Mouse (Mus musculus) mesoderm, embryonic 11.5 days (tissue): ENCODE measurements around the gene Socs3.

Source experiments
- DNase-seq: peaks from one replicate; pipeline ENCODE4 v3.0.0-alpha.2; 2012; ENCODE audit warnings: low read depth, low spot score

Gene Socs3

DNA sequence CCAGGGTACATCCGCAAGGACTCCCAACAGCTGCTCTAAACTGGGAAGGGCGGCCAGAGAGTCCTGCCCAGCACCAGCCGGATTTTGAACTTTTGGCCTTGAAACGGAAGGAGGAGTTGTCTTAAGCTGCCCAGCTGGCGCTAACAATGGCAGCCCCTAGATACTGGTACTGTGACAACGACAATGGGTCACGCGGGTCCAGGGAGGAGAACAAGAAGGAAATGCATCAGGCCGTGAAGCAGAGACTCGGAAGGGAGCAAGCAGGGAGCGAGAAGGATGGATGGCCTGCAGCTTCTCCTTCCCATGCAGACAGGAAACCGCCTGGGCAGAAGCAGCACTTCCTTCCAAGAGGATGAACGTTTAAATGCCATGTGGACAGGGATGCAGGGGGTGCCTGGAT, 14.2 kb downstream of the Socs3 start:
- DNase-seq, result no peak

DNA sequence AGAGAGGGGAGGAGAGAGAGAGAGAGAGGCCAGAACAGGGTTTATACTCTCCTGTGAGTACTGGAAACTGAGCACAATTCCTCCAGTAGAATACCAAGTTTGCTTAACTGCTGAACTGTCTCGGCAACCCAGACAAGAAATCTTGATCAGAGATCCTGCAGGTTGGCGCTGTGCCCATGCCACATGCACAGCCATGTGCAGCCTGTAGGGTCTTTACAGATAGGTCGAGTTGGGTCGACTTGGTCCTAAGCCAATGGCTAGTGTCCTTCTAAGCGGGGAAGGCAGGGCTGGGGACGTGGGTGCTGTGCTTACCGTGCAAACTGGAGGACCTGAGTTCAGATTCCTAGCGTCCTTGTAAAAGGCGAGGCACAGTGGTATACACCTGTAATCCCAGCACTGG, 15.0 kb downstream of the Socs3 start:
- no peak for DNase-seq

DNA sequence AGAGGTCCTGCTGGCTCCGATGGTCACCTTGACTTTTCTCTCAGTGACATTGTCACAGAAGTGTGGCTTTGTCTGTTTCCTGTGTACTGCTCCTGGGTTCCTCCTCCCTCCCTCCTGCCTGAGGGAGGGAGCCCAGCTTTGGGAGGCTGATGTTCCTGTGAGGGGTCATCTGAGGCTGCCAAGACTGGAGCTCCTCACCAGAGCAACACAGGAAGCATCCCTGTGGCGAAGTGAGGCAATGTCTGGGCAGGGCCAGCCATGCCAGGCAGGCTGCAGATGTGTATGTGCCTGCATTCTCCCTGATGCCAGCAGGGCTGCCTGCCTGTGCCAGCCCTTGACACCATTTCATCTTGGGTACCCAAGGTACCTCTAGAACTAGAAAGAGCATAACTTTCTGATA, 15.8 kb downstream of the Socs3 start:
- DNase-seq, result no peak

GRCm38 (mm10) chr11:117952174-117952933, 17.5 kb downstream of the Socs3 start:
- DNase-seq, result no peak

- no peak for DNase-seq
Observed at GRCm38 (mm10) chr11:117951391-117951790, 18.5 kb downstream of the Socs3 start.

- peak; percentile 89 for DNase-seq
Observed at GRCm38 (mm10) chr11:117949392-117950091, 20.3 kb downstream of the Socs3 start.

- DNase-seq, result no peak
Observed at GRCm38 (mm10) chr11:117946996-117947419, 22.8 kb downstream of the Socs3 start.

- no peak for DNase-seq
Observed at GRCm38 (mm10) chr11:117946195-117946979, 23.5 kb downstream of the Socs3 start.

- DNase-seq, result no peak
Observed at GRCm38 (mm10) chr11:117941848-117942247, 28.0 kb downstream of the Socs3 start.

- no peak for DNase-seq
Observed at GRCm38 (mm10) chr11:117941325-117941834, 28.5 kb downstream of the Socs3 start.

DNA sequence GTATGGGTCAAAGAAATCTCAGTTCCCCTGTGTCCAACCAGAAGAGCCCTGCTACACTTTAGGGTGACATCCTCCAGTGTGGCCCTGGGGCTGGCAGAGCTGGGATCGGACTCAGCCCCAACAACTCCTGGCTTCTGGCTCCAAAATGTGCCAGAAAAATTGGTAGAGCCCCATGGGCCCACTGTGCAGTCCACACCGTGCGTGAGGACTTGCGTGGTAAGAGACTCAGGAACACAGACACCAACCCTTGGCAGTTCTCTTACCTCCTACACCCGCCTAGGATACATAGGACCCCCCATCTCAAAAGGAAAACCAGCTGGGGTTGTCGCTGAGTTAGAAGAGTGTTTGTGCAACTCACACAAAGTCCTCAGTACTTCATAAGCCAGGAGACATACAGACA, 29.0 kb downstream of the Socs3 start:
- DNase-seq, result no peak

GRCm38 (mm10) chr11:117939741-117940285, 30.0 kb downstream of the Socs3 start:
- peak; percentile 89 for DNase-seq

DNA sequence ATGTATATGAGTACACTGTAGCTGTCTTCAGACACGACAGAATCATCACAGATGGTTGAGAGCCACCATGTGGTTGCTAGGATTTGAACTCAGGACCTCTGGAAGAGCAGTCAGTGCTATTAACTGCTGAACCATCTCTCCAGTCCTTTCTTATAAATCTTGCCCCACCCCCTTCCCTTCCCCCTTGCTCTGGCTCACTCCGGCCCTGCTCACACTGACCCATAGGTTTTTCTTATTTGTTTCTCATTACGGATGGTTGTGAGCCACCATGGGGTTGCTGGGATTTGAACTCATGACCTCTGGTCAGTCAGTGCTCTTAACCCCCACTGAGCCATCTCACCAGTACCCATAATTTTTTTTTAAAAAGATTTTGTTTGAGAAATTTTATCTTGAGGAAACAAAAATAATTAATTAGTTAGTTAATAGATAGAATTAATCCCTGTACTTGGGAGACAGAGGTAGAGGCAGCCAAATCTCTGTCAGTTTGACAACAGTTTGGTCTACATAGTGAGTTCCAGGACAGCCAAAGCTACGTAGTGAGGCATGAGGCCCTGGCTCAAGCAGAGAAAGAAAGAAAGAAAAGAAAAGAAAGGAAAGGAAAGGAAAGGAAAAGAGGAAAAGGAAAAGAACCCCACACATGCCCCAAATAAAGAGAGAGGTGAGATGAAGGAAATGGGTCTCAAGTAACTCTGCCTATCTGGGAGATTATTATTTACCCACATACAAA, 30.7 kb downstream of the Socs3 start:
- no peak for DNase-seq

GRCm38 (mm10) chr11:117936202-117936601, 33.6 kb downstream of the Socs3 start:
- no peak for DNase-seq

- DNase-seq, result no peak
Observed at GRCm38 (mm10) chr11:117935616-117936015, 34.2 kb downstream of the Socs3 start.

- DNase-seq, result peak; percentile 39
Observed at GRCm38 (mm10) chr11:117934576-117935368, 35.1 kb downstream of the Socs3 start.

GRCm38 (mm10) chr11:117934168-117934567, 35.7 kb downstream of the Socs3 start:
- DNase-seq, result no peak

- DNase-seq, result no peak
Observed at GRCm38 (mm10) chr11:117932195-117932594, 37.7 kb downstream of the Socs3 start.

DNA sequence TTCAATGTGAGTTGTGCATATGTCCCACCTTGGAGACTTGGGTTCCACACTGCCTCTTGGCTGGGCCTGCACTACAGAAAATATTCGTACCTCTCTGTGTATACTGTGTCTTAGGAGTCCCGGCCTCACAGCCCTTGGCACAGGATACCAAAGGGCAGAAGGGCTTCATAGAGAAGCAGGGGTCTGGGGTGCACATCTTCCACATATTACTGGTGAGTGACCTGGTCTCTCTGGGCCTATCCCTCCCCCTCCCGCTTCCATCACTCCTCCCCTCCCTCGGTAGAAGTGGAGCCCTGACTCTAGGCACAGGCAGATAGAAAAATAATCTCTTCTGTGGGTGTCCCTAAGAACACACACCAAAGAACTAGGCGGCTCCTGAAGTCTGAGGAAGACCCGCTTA, 38.3 kb downstream of the Socs3 start:
- no peak for DNase-seq

GRCm38 (mm10) chr11:117930781-117931338, 39.0 kb downstream of the Socs3 start:
- peak; percentile 72 for DNase-seq
